Comparison of ENCODE assay signal across 48 mouse cellular contexts in the genomic region with DNA sequence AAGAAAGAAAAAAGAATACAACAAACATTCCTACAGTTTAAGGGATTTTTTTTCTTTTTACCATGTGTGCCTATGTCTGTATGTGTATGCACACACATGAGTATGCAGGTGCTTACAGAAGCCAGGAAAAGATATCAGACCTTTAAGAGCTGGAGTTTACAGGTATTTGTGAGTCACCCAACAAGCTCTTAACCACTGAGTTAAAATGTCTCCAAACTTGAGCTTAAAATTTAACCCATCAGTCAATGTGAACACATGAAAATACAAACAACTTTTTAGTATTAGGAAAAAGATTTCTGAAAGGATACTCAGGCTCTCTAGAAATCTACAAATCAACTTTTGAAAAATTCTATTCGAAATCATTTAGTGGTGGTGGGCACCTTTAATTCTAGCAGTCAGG. TPM values are rescaled to one million over a fixed set of nuclear protein-coding genes. Genes with fewer than 3 reads are reported as not detected.
"Had no signal": no experiment of that assay in that cellular context is flagged by ENCODE, and none has a peak within 500 bp of the region (broad histone marks: within the 10 kb centered on the region; RNA-seq: fewer than 3 reads in every experiment).

No protein-coding gene starts in this region.

- H3K4me2 ChIP-seq: heart, embryonic 11.5 days; heart, embryonic 12.5 days; heart, embryonic 13.5 days; heart, embryonic 15.5 days; hindbrain, embryonic 12.5 days; hindbrain, embryonic 13.5 days; hindbrain, embryonic 14.5 days; hindbrain, embryonic 15.5 days; intestine, embryonic 15.5 days had no signal

- H3K4me3 ChIP-seq: heart, adult 2 months; heart, embryonic 10.5 days; heart, embryonic 12.5 days; heart, embryonic 13.5 days; heart, embryonic 15.5 days; hindbrain, embryonic 10.5 days; hindbrain, embryonic 12.5 days; hindbrain, embryonic 13.5 days; hindbrain, embryonic 15.5 days; intestine, embryonic 15.5 days; layer of hippocampus, adult 2 months had no signal

- H3K27me3 ChIP-seq: heart, embryonic 12.5 days; heart, embryonic 13.5 days; heart, embryonic 15.5 days; hindbrain, embryonic 12.5 days; hindbrain, embryonic 13.5 days; hindbrain, embryonic 15.5 days; intestine, embryonic 15.5 days had no signal

- H3K27ac ChIP-seq: heart, adult 2 months; heart, embryonic 10.5 days; heart, embryonic 13.5 days; heart, embryonic 15.5 days; hindbrain, embryonic 10.5 days; hindbrain, embryonic 12.5 days; hindbrain, embryonic 13.5 days; hindbrain, embryonic 14.5 days; hindbrain, embryonic 15.5 days; hindbrain, postnatal 0 days; intestine, embryonic 15.5 days; kidney, postnatal 0 days; layer of hippocampus, adult 2 months had no signal

- H3K9ac ChIP-seq: heart, embryonic 12.5 days; heart, embryonic 13.5 days; heart, embryonic 15.5 days; hindbrain, embryonic 12.5 days; hindbrain, embryonic 13.5 days; hindbrain, embryonic 14.5 days; hindbrain, embryonic 15.5 days; intestine, embryonic 15.5 days had no signal

- H3K4me1 ChIP-seq: heart, embryonic 10.5 days; heart, embryonic 15.5 days; hindbrain, embryonic 10.5 days; hindbrain, embryonic 12.5 days; intestine, embryonic 15.5 days had no signal

- H3K9me3 ChIP-seq: heart, embryonic 10.5 days; heart, embryonic 12.5 days; heart, embryonic 13.5 days; heart, embryonic 15.5 days; hindbrain, embryonic 10.5 days; hindbrain, embryonic 12.5 days; hindbrain, embryonic 13.5 days; hindbrain, embryonic 15.5 days; intestine, embryonic 15.5 days had no signal

- DNase-seq: heart, adult 18-20 months; heart, adult 2 months; heart, postnatal 10 days; heart, postnatal 14 days; heart, postnatal 36 days; heart, postnatal 4 days; kidney, adult 11 months; kidney, adult 18-20 months; kidney, postnatal 14 days; kidney, postnatal 25 days; kidney, postnatal 4 days; layer of hippocampus, adult 9-11 months; layer of hippocampus, postnatal 36 days had no signal

- ATAC-seq: hindbrain, embryonic 16.5 days; hindbrain, postnatal 0 days; inflammation-experienced regulatory T-cells, adult 6 months; intestine, embryonic 15.5 days; intestine, embryonic 16.5 days; intestine, postnatal 0 days had no signal

RNA-seq across cellular contexts. Expression of a gene that starts 18.0 kb away (rescaled TPM):
- total RNA-seq: heart, adult 18-20 months; heart, adult 2 months; heart, adult 8-10 months; heart, postnatal 10 days; heart, postnatal 14 days; heart, postnatal 25 days; heart, postnatal 36 days; heart, postnatal 4 days; hematopoietic stem cell, adult 5-6 weeks; hindbrain, postnatal 0 days; layer of hippocampus, adult 18-20 months; layer of hippocampus, adult 2 months; layer of hippocampus, adult 8-10 months; layer of hippocampus, postnatal 10 days; layer of hippocampus, postnatal 14 days; layer of hippocampus, postnatal 25 days; layer of hippocampus, postnatal 36 days; left cerebral cortex, adult 18-20 months had no signal
- polyA plus RNA-seq: heart, adult 2 months; heart, embryonic 10.5 days; heart, embryonic 11.5 days; heart, embryonic 12.5 days; heart, embryonic 13.5 days; heart, embryonic 14.5 days; heart, embryonic 15.5 days; heart, embryonic 16.5 days; heart, postnatal 0 days; hindbrain, embryonic 10.5 days; hindbrain, embryonic 11.5 days; hindbrain, embryonic 12.5 days; hindbrain, embryonic 13.5 days; hindbrain, embryonic 14.5 days; hindbrain, embryonic 15.5 days; hindbrain, embryonic 16.5 days; hindbrain, postnatal 0 days; inflammation-experienced regulatory T-cells, adult 6 months; intestine, embryonic 14.5 days; intestine, embryonic 15.5 days; intestine, embryonic 16.5 days; intestine, postnatal 0 days; kidney, embryonic 14.5 days; kidney, embryonic 16.5 days; kidney, postnatal 0 days; large intestine, adult 2 months had no signal
